Mouse (Mus musculus) MEL (cell line): ENCODE measurements at regions not wholly inside any gene's neighbourhood (a gene's known extent, or its start where the extent isn't known, plus 50 kb on each side); places are given as distances from the start of the nearest gene placed in this dataset.

Experiments used
- DNase-seq: peaks from one replicate; pipeline ENCODE4 v3.0.0; 2011; ENCODE audit warnings: low read depth, low spot score
- H3K27ac ChIP-seq: 2 replicates; pipeline ENCODE4 v1.5.1; 2012; ENCODE audit warnings: low read depth, mild to moderate bottlenecking, control low read depth, low read length, moderate library complexity; ENCODE audit not compliant: control insufficient read depth
- H3K27me3 ChIP-seq, 2 experiments: fragments of 150-350 bp in 1 of 2; sonication (generic) in 1 of 2; 2 replicates each; pipeline ENCODE4 v1.6.1; 2012; ENCODE audit warnings: low read length in 2 of 2, mild to moderate bottlenecking in 2 of 2, improper control_type of control experiment in 1 of 2, moderate library complexity in 1 of 2; ENCODE audit not compliant: insufficient read depth in 2 of 2, control insufficient read depth in 1 of 2
- H3K36me3 ChIP-seq, 2 experiments: 2 replicates each; pipeline ENCODE4 v1.6.1; 2012 to 2014; ENCODE audit warnings: low read length in 2 of 2, improper control_type of control experiment in 1 of 2, inconsistent platforms in 1 of 2, mild to moderate bottlenecking in 1 of 2; ENCODE audit not compliant: insufficient read depth in 2 of 2, control insufficient read depth in 1 of 2
- H3K4me1 ChIP-seq, 2 experiments: fragments of 150-350 bp in 1 of 2; sonication (generic) in 1 of 2; 2 replicates each; pipeline ENCODE4 v1.6.1; 2012; ENCODE audit warnings: low read length in 2 of 2, improper control_type of control experiment in 1 of 2, mild to moderate bottlenecking in 1 of 2; ENCODE audit not compliant: insufficient read depth in 2 of 2, control insufficient read depth in 1 of 2
- H3K4me3 ChIP-seq, 2 experiments: fragments of 150-350 bp in 1 of 2; sonication (generic) in 1 of 2; 2 replicates each; pipeline ENCODE4 v1.5.1; 2012; ENCODE audit warnings: low read depth in 2 of 2, low read length in 2 of 2, mild to moderate bottlenecking in 2 of 2, moderate library complexity in 2 of 2, control low read depth in 1 of 2, improper control_type of control experiment in 1 of 2; ENCODE audit not compliant: control insufficient read depth in 1 of 2, insufficient read depth in 1 of 2
- H3K79me2 ChIP-seq: 2 replicates; pipeline ENCODE4 v1.6.1; 2012; ENCODE audit warnings: mild to moderate bottlenecking, low read length, moderate library complexity; ENCODE audit not compliant: control insufficient read depth, poor library complexity, insufficient read depth
- H3K9ac ChIP-seq: 2 replicates; pipeline ENCODE4 v1.6.1; 2012; ENCODE audit warnings: low read depth, mild to moderate bottlenecking, control low read depth, low read length, moderate library complexity; ENCODE audit not compliant: control insufficient read depth, poor library complexity, severe bottlenecking
- H3K9me3 ChIP-seq: fragments of 150-350 bp; sonication (generic); replicated peaks from 2 replicates; pipeline ENCODE4 v1.6.1; 2012; ENCODE audit warnings: mild to moderate bottlenecking, low read length, improper control_type of control experiment, moderate library complexity; ENCODE audit not compliant: insufficient read depth
- BHLHE40 ChIP-seq: IDR thresholded peaks from 2 replicates; pipeline ENCODE4 v1.6.1; 2012; ENCODE audit warnings: low read depth, mild to moderate bottlenecking, inconsistent platforms, low read length, improper control_type of control experiment, borderline replicate concordance
- CHD2 ChIP-seq: IDR thresholded peaks from 2 replicates; pipeline ENCODE4 v1.6.1; 2011; ENCODE audit warnings: low read length, improper control_type of control experiment
- E2F4 ChIP-seq: IDR thresholded peaks from 2 replicates; pipeline ENCODE4 v1.6.1; 2011; ENCODE audit warnings: low read depth, low read length, improper control_type of control experiment, borderline replicate concordance
- EP300 ChIP-seq, 2 experiments: IDR thresholded peaks; 2 replicates each; pipeline ENCODE4 v1.6.1; 2011; ENCODE audit warnings: improper control_type of control experiment in 2 of 2, low read length in 2 of 2, low read depth in 1 of 2, mild to moderate bottlenecking in 1 of 2
- ETS1 ChIP-seq: IDR thresholded peaks from 2 replicates; pipeline ENCODE4 v1.6.1; 2012; ENCODE audit warnings: low read depth, mild to moderate bottlenecking, inconsistent platforms, low read length, improper control_type of control experiment, moderate library complexity
- GABPA ChIP-seq: IDR thresholded peaks from 2 replicates; pipeline ENCODE4 v1.6.1; 2012; ENCODE audit warnings: low read depth, mild to moderate bottlenecking, inconsistent platforms, low read length, improper control_type of control experiment, moderate library complexity
- HCFC1 ChIP-seq: IDR thresholded peaks from 2 replicates; pipeline ENCODE4 v1.6.1; 2012; ENCODE audit warnings: low read depth, mild to moderate bottlenecking, inconsistent platforms, low read length, improper control_type of control experiment, moderate library complexity
- JUND ChIP-seq: IDR thresholded peaks from 2 replicates; pipeline ENCODE4 v1.6.1; 2011; ENCODE audit warnings: low read depth, mild to moderate bottlenecking, improper control_type of control experiment, low read length
- MAX ChIP-seq: IDR thresholded peaks from 2 replicates; pipeline ENCODE4 v1.6.1; 2011; ENCODE audit warnings: low read length, improper control_type of control experiment
- MAZ ChIP-seq: IDR thresholded peaks from 2 replicates; pipeline ENCODE4 v1.6.1; 2012; ENCODE audit warnings: low read depth, mild to moderate bottlenecking, inconsistent platforms, low read length, improper control_type of control experiment
- MEF2A ChIP-seq: IDR thresholded peaks from 2 replicates; pipeline ENCODE4 v1.6.1; 2014; ENCODE audit warnings: low read depth, mild to moderate bottlenecking, inconsistent platforms, low read length, improper control_type of control experiment; ENCODE audit not compliant: poor library complexity, insufficient replicate concordance, severe bottlenecking; ENCODE audit errors: extremely low read depth
- MYC ChIP-seq: IDR thresholded peaks from 2 replicates; pipeline ENCODE4 v1.6.1; 2011; ENCODE audit warnings: low read depth, mild to moderate bottlenecking, low read length, improper control_type of control experiment, moderate library complexity
- NELFE ChIP-seq: IDR thresholded peaks from 2 replicates; pipeline ENCODE4 v1.6.1; 2011; ENCODE audit warnings: low read depth, low read length, improper control_type of control experiment
- POLR2A ChIP-seq, 2 experiments: IDR thresholded peaks; 2 replicates each; pipeline ENCODE4 v1.6.1; 2011 to 2012; ENCODE audit warnings: low read length in 2 of 2, mild to moderate bottlenecking in 2 of 2, control low read depth in 1 of 2, improper control_type of control experiment in 1 of 2, low read depth in 1 of 2, moderate library complexity in 1 of 2; ENCODE audit not compliant: control insufficient read depth in 1 of 2, insufficient read depth in 1 of 2, poor library complexity in 1 of 2
- POLR2AphosphoS5 ChIP-seq: IDR thresholded peaks from 2 replicates; pipeline ENCODE4 v1.6.1; 2012; ENCODE audit warnings: low read depth, borderline replicate concordance, mild to moderate bottlenecking, inconsistent platforms, low read length, moderate library complexity, mixed read lengths
- RAD21 ChIP-seq: IDR thresholded peaks from 2 replicates; pipeline ENCODE4 v1.6.1; 2011; ENCODE audit warnings: mild to moderate bottlenecking, low read depth, low read length, improper control_type of control experiment
- SMC3 ChIP-seq: IDR thresholded peaks from 2 replicates; pipeline ENCODE4 v1.6.1; 2011; ENCODE audit warnings: low read depth, low read length, improper control_type of control experiment
- TCF12 ChIP-seq: IDR thresholded peaks from 2 replicates; pipeline ENCODE4 v1.6.1; 2014; ENCODE audit warnings: low read depth, mild to moderate bottlenecking, inconsistent platforms, low read length, improper control_type of control experiment, moderate library complexity
- USF1 ChIP-seq: IDR thresholded peaks from 2 replicates; pipeline ENCODE4 v1.6.1; 2014; ENCODE audit warnings: low read depth, mild to moderate bottlenecking, inconsistent platforms, low read length, improper control_type of control experiment, moderate library complexity
- ZC3H11A ChIP-seq: IDR thresholded peaks from 2 replicates; pipeline ENCODE4 v1.6.1; 2012; ENCODE audit warnings: low read depth, mild to moderate bottlenecking, inconsistent platforms, low read length, improper control_type of control experiment
- ZKSCAN1 ChIP-seq: IDR thresholded peaks from 2 replicates; pipeline ENCODE4 v1.6.1; 2012; ENCODE audit warnings: low read depth, mild to moderate bottlenecking, inconsistent platforms, low read length, improper control_type of control experiment, moderate library complexity
- ZMIZ1 ChIP-seq: IDR thresholded peaks from 2 replicates; pipeline ENCODE4 v1.6.1; 2012; ENCODE audit warnings: low read depth, mild to moderate bottlenecking, inconsistent platforms, low read length, improper control_type of control experiment, moderate library complexity

- no peaks in the 10 kb centered on the region for H3K4me1 ChIP-seq
- TF ChIP-seq SMC3 (no peak), ZKSCAN1 (no peak), TCF12 (no peak), EP300 (IDR thresholded peaks at IDR 0.05; ENCODE audit: low read depth in 1 of 2, low read length in 2 of 2) (no peak)
- no peaks in the 10 kb centered on the region for H3K27me3 ChIP-seq
- H3K79me2 ChIP-seq, result no peaks in the 10 kb centered on the region
- H3K27ac ChIP-seq, result no peak overlapping the region
- no peaks in the 10 kb centered on the region for H3K9me3 ChIP-seq
- no peak overlapping the region for H3K4me3 ChIP-seq
- no peaks in the 10 kb centered on the region for H3K36me3 ChIP-seq
- no peak for DNase-seq
- H3K9ac ChIP-seq, result no peak overlapping the region
Measured at GRCm38 (mm10) chr14:109985026-109985425, 769.9 kb downstream of the Slitrk6 start.

GRCm38 (mm10) chr14:109958008-109958407, 796.9 kb downstream of the Slitrk6 start:
- Histone ChIP-seq H3K9ac (no peak overlapping the region), H3K36me3 (no peaks in the 10 kb centered on the region; a peak in 1 of 4 replicates), H3K79me2 (no peaks in the 10 kb centered on the region), H3K27ac (no peak overlapping the region), H3K4me3 (no peak overlapping the region), H3K27me3 (no peaks in the 10 kb centered on the region), H3K9me3 (no peaks in the 10 kb centered on the region), H3K4me1 (no peaks in the 10 kb centered on the region; a peak in 1 of 4 replicates)
- no peak for DNase-seq
- TF ChIP-seq POLR2AphosphoS5 (no peak), GABPA (no peak), RAD21 (no peak), ETS1 (no peak), ZC3H11A (no peak)

- H3K27ac ChIP-seq, result no peak overlapping the region
- no peaks in the 10 kb centered on the region for H3K79me2 ChIP-seq
- H3K4me1 ChIP-seq, result peaks cover 0 to 7% of the 10 kb centered on the region in 2 experiments; a peak in 2 of 4 replicates
- H3K36me3 ChIP-seq, result no peaks in the 10 kb centered on the region
- H3K27me3 ChIP-seq, result no peaks in the 10 kb centered on the region
- TF ChIP-seq ETS1, result no peak
- no peak for TF ChIP-seq GABPA
- no peak for TF ChIP-seq NELFE
- no peak for TF ChIP-seq POLR2A (IDR thresholded peaks at IDR 0.05; ENCODE audit: control insufficient read depth in 1 of 2, insufficient read depth in 1 of 2, low read depth in 1 of 2, low read length in 2 of 2, poor library complexity in 1 of 2)
- no peak for TF ChIP-seq USF1
- TF ChIP-seq E2F4, result no peak
- TF ChIP-seq MEF2A, result no peak
- no peak for TF ChIP-seq TCF12
- no peak for TF ChIP-seq MYC
- TF ChIP-seq ZMIZ1, result no peak
- no peak for TF ChIP-seq POLR2AphosphoS5
- no peak for TF ChIP-seq HCFC1
- no peak for TF ChIP-seq EP300 (IDR thresholded peaks at IDR 0.05; ENCODE audit: low read depth in 1 of 2, low read length in 2 of 2)
- no peak for TF ChIP-seq JUND
- no peak for TF ChIP-seq MAX
- TF ChIP-seq CHD2, result no peak
- no peak for TF ChIP-seq BHLHE40
- TF ChIP-seq MAZ, result no peak
- H3K9ac ChIP-seq, result no peak overlapping the region
- DNase-seq, result no peak
- no peaks in the 10 kb centered on the region for H3K9me3 ChIP-seq
- H3K4me3 ChIP-seq, result no peak overlapping the region
Measured at GRCm38 (mm10) chr14:109941944-109942343, 813.0 kb downstream of the Slitrk6 start.
